In genomic region chr11:29774296-29774695, GRCm38 (mm10) we compare ENCODE assay signal across 10 mouse cellular contexts. TPM values are rescaled to one million over a fixed set of nuclear protein-coding genes. Genes with fewer than 3 reads are reported as not detected.
A peak's percentile ranks its signal among the peaks of the same experiment; 100 is the strongest.
DNase-seq lines count a peak whose midpoint lies in the region; ATAC-seq lines count a peak whose summit lies in the region.
"Had no signal": no experiment of that assay in that cellular context is flagged by ENCODE, and none has a peak within 500 bp of the region (broad histone marks: within the 10 kb centered on the region; RNA-seq: fewer than 3 reads in every experiment).

No protein-coding gene starts in this region.

- no peaks in the 10 kb centered on the region for H3K27me3 ChIP-seq in neural tube, embryonic 11.5 days (ENCODE audit: control insufficient read depth, insufficient read depth, low read length)
- no peaks in the 10 kb centered on the region for H3K27me3 ChIP-seq in neural tube, embryonic 15.5 days (replicated peaks)
- no peaks in the 10 kb centered on the region for H3K27me3 ChIP-seq in kidney, embryonic 16.5 days (ENCODE audit: insufficient read depth, low read length)
- H3K27me3 ChIP-seq: liver, embryonic 15.5 days had no signal

- no peak overlapping the region for H3K27ac ChIP-seq in neural tube, embryonic 11.5 days (ENCODE audit: low read depth, low read length)
- H3K27ac ChIP-seq in neural tube, embryonic 15.5 days (replicated peaks), result no peak overlapping the region
- no peak overlapping the region for H3K27ac ChIP-seq in kidney, embryonic 16.5 days (ENCODE audit: low read length)
- H3K27ac ChIP-seq: embryonic facial prominence, embryonic 13.5 days; liver, embryonic 15.5 days had no signal

- H3K4me2 ChIP-seq in neural tube, embryonic 11.5 days (ENCODE audit: low read depth), result no peak overlapping the region
- H3K4me2 ChIP-seq in neural tube, embryonic 15.5 days, result no peak overlapping the region
- H3K4me2 ChIP-seq in kidney, embryonic 16.5 days (replicated peaks; ENCODE audit: low read depth, low read length), result no peak overlapping the region
- H3K4me2 ChIP-seq: embryonic facial prominence, embryonic 13.5 days; liver, embryonic 15.5 days had no signal

- H3K9ac ChIP-seq in neural tube, embryonic 11.5 days (ENCODE audit: low read length), result no peak overlapping the region; the same call in 1 of the 2 replicates
- no peak overlapping the region for H3K9ac ChIP-seq in neural tube, embryonic 15.5 days (replicated peaks)
- H3K9ac ChIP-seq in kidney, embryonic 16.5 days (replicated peaks; ENCODE audit: low read length), result no peak overlapping the region
- H3K9ac ChIP-seq: embryonic facial prominence, embryonic 13.5 days; liver, embryonic 15.5 days had no signal

- H3K4me1 ChIP-seq in neural tube, embryonic 11.5 days (ENCODE audit: control insufficient read depth, insufficient read depth, low read length), result no peaks in the 10 kb centered on the region
- H3K4me1 ChIP-seq in neural tube, embryonic 15.5 days, result no peaks in the 10 kb centered on the region
- no peaks in the 10 kb centered on the region for H3K4me1 ChIP-seq in kidney, embryonic 16.5 days (ENCODE audit: insufficient read depth, low read length)
- H3K4me1 ChIP-seq: embryonic facial prominence, embryonic 13.5 days; liver, embryonic 15.5 days had no signal

- ATAC-seq in neural tube, embryonic 11.5 days (ENCODE audit: insufficient read depth, low FRiP score, low TSS enrichment), result no peak
- ATAC-seq in neural tube, embryonic 15.5 days (ENCODE audit: low FRiP score), result no peak
- no peak for ATAC-seq in kidney, embryonic 16.5 days (ENCODE audit: low FRiP score, low TSS enrichment)

- H3K4me3 ChIP-seq in neural tube, embryonic 11.5 days (ENCODE audit: low read depth, low read length), result no peak overlapping the region
- H3K4me3 ChIP-seq in neural tube, embryonic 15.5 days (replicated peaks), result no peak overlapping the region
- H3K4me3 ChIP-seq in kidney, embryonic 16.5 days (ENCODE audit: low read length), result no peak overlapping the region
- H3K4me3 ChIP-seq: embryonic facial prominence, embryonic 13.5 days; liver, embryonic 15.5 days had no signal

- H3K9me3 ChIP-seq in neural tube, embryonic 11.5 days (ENCODE audit: control insufficient read depth, low read length), result no peaks in the 10 kb centered on the region
- no peaks in the 10 kb centered on the region for H3K9me3 ChIP-seq in neural tube, embryonic 15.5 days (replicated peaks)
- 0 out of 2 replicates have a peak, but pooled peaks cover 2% of the 10 kb centered on the region for H3K9me3 ChIP-seq in kidney, embryonic 16.5 days (ENCODE audit: low read length)
- H3K9me3 ChIP-seq: embryonic facial prominence, embryonic 13.5 days; liver, embryonic 15.5 days had no signal

- 59% methylated on average over 2 of the region's 2 CpGs for WGBS in neural tube, embryonic 11.5 days
- 40% methylated on average over 2 of the region's 2 CpGs for WGBS in neural tube, embryonic 15.5 days
- 67% methylated on average over 2 of the region's 2 CpGs for WGBS in kidney, embryonic 16.5 days

- peak; percentile 42 to 50 for DNase-seq in cerebellum, postnatal 10 days
- no peak for DNase-seq in cerebellum, adult 11-12 months
- peak; percentile 35 for DNase-seq in neural tube, embryonic 11.5 days (ENCODE audit: low spot score)
- peak; percentile 51 for DNase-seq in layer of hippocampus, adult 9-11 months
- peak; percentile 30 for DNase-seq in retina, postnatal 7 days (ENCODE audit: low read depth, low spot score)
- no peak for DNase-seq in urinary bladder, postnatal 4 days (ENCODE audit: low spot score in 2 of 2)

- no peaks in the 10 kb centered on the region for H3K36me3 ChIP-seq in neural tube, embryonic 11.5 days (ENCODE audit: control insufficient read depth, insufficient read depth, low read length)
- H3K36me3 ChIP-seq in neural tube, embryonic 15.5 days, result peaks cover 3% of the 10 kb centered on the region; the same call in 1 of the 2 replicates
- H3K36me3 ChIP-seq in kidney, embryonic 16.5 days (ENCODE audit: insufficient read depth, low read length), result no peaks in the 10 kb centered on the region
- H3K36me3 ChIP-seq: embryonic facial prominence, embryonic 13.5 days; liver, embryonic 15.5 days had no signal

RNA-seq across cellular contexts. Expression of gene 4931440F15Rik, which starts 51.2 kb away (rescaled TPM):
- polyA plus RNA-seq in neural tube, embryonic 11.5 days (2014; fragmentation: Nextera tagmentation; extraction: Ambion mirVana), result 0.19 TPM in 2 replicates
- 0.70 and 0.79 TPM in 2 replicates for polyA plus RNA-seq in neural tube, embryonic 15.5 days (2015; fragmentation: Nextera tagmentation; extraction: Ambion mirVana)
- 0.05 and 0.17 TPM in 2 replicates for polyA plus RNA-seq in kidney, embryonic 16.5 days (2015; fragmentation: Nextera tagmentation; extraction: Ambion mirVana)

Comparison
In these comparisons a context has a peak if more than half of its experiments do, and no peak if none do; other contexts are left out.
1. DNase-seq: peak in cerebellum, postnatal 10 days (2 of 2), neural tube, embryonic 11.5 days (single experiment), layer of hippocampus, adult 9-11 months (single experiment) and retina, postnatal 7 days (single experiment); none in cerebellum, adult 11-12 months (single experiment) and urinary bladder, postnatal 4 days (0 of 2).